Mouse (Mus musculus): ENCODE results near the gene Rbm17. TPM values are rescaled to one million over a fixed set of nuclear protein-coding genes. Genes with fewer than 3 reads are reported as not detected.
A peak's percentile ranks its signal among the peaks of the same experiment; 100 is the strongest.

Rbm17 gene
- total and polyA plus RNA-seq, 2 experiments: 19.5 to 73.6 TPM

- no peaks in the 10 kb centered on the region for H3K79me2 ChIP-seq (ENCODE audit: control insufficient read depth, insufficient read depth, low read length)
- DNase-seq (ENCODE audit: extremely low read depth, low read depth, low spot score): peak; percentile 51
- H3K36me3 ChIP-seq (ENCODE audit: control insufficient read depth, insufficient read depth, low read length): peaks cover 72% of the 10 kb centered on the region
- 0 out of 2 replicates have a peak overlapping the region, but pooled peaks have one; percentile 19 for H3K27ac ChIP-seq (replicated peaks; ENCODE audit: insufficient read depth, low read depth, low read length)
- TF ChIP-seq CTCF (IDR thresholded peaks at IDR 0.05; ENCODE audit: low read depth, low read length) (no peak), POLR2A (IDR thresholded peaks at IDR 0.05; ENCODE audit: extremely low read depth, insufficient read depth, low read length) (no peak)
- H3K27me3 ChIP-seq (ENCODE audit: control insufficient read depth, insufficient read depth, low read length): no peaks in the 10 kb centered on the region
- H3K4me3 ChIP-seq (ENCODE audit: insufficient read depth, low read depth, low read length): no peak overlapping the region
- WGBS: 67% methylated on average over 4 of the region's 4 CpGs
- peaks cover 2% of the 10 kb centered on the region; the same call in 1 of the 2 replicates for H3K4me1 ChIP-seq (ENCODE audit: control insufficient read depth, insufficient read depth, low read length)
- H3K9ac ChIP-seq (ENCODE audit: low read depth, low read length): no peak overlapping the region
These were observed 16.0 kb downstream of the Rbm17 start for GRCm38 (mm10) chr2:11587996-11588395.

- no peak for DNase-seq (ENCODE audit: extremely low read depth, low read depth, low spot score)
- Histone ChIP-seq H3K4me3 (ENCODE audit: insufficient read depth, low read depth, low read length) (no peak overlapping the region), H3K9ac (ENCODE audit: low read depth, low read length) (no peak overlapping the region), H3K27ac (replicated peaks; ENCODE audit: insufficient read depth, low read depth, low read length) (no peak overlapping the region), H3K36me3 (ENCODE audit: control insufficient read depth, insufficient read depth, low read length) (peaks cover 4% of the 10 kb centered on the region; the same call in 1 of the 2 replicates), H3K27me3 (ENCODE audit: control insufficient read depth, insufficient read depth, low read length) (no peaks in the 10 kb centered on the region), H3K4me1 (ENCODE audit: control insufficient read depth, insufficient read depth, low read length) (no peaks in the 10 kb centered on the region), H3K79me2 (ENCODE audit: control insufficient read depth, insufficient read depth, low read length) (no peaks in the 10 kb centered on the region)
- TF ChIP-seq CTCF (IDR thresholded peaks at IDR 0.05; ENCODE audit: low read depth, low read length) (no peak), POLR2A (IDR thresholded peaks at IDR 0.05; ENCODE audit: extremely low read depth, insufficient read depth, low read length) (no peak)
- WGBS: 93% methylated on average over 4 of the region's 4 CpGs
These were observed 24.6 kb downstream of the Rbm17 start for GRCm38 (mm10) chr2:11579399-11579798.

- H3K27me3 ChIP-seq (ENCODE audit: control insufficient read depth, insufficient read depth, low read length): no peaks in the 10 kb centered on the region
- H3K79me2 ChIP-seq (ENCODE audit: control insufficient read depth, insufficient read depth, low read length): no peaks in the 10 kb centered on the region
- no peak overlapping the region for H3K9ac ChIP-seq (ENCODE audit: low read depth, low read length)
- H3K4me1 ChIP-seq (ENCODE audit: control insufficient read depth, insufficient read depth, low read length): no peaks in the 10 kb centered on the region
- H3K4me3 ChIP-seq (ENCODE audit: insufficient read depth, low read depth, low read length): no peak overlapping the region
- 95% methylated on average over 6 of the region's 6 CpGs for WGBS
- DNase-seq (ENCODE audit: extremely low read depth, low read depth, low spot score): no peak
- H3K36me3 ChIP-seq (ENCODE audit: control insufficient read depth, insufficient read depth, low read length): no peaks in the 10 kb centered on the region
- H3K27ac ChIP-seq (replicated peaks; ENCODE audit: insufficient read depth, low read depth, low read length): no peak overlapping the region
- TF ChIP-seq CTCF (IDR thresholded peaks at IDR 0.05; ENCODE audit: low read depth, low read length) (no peak), POLR2A (IDR thresholded peaks at IDR 0.05; ENCODE audit: extremely low read depth, insufficient read depth, low read length) (no peak)
These were observed 25.8 kb downstream of the Rbm17 start for GRCm38 (mm10) chr2:11578187-11578586.

- DNase-seq (ENCODE audit: extremely low read depth, low read depth, low spot score): no peak
- H3K4me1 ChIP-seq (ENCODE audit: control insufficient read depth, insufficient read depth, low read length): no peaks in the 10 kb centered on the region
- no peak for TF ChIP-seq POLR2A (IDR thresholded peaks at IDR 0.05; ENCODE audit: extremely low read depth, insufficient read depth, low read length)
- no peak for TF ChIP-seq CTCF (IDR thresholded peaks at IDR 0.05; ENCODE audit: low read depth, low read length)
These were observed 30.3 kb downstream of the Rbm17 start for GRCm38 (mm10) chr2:11573684-11574083.

GRCm38 (mm10) chr2:11571004-11571535, 32.9 kb downstream of the Rbm17 start:
- Histone ChIP-seq H3K36me3 (ENCODE audit: control insufficient read depth, insufficient read depth, low read length) (no peaks in the 10 kb centered on the region), H3K27me3 (ENCODE audit: control insufficient read depth, insufficient read depth, low read length) (no peaks in the 10 kb centered on the region), H3K4me3 (ENCODE audit: insufficient read depth, low read depth, low read length) (no peak overlapping the region), H3K79me2 (ENCODE audit: control insufficient read depth, insufficient read depth, low read length) (no peaks in the 10 kb centered on the region), H3K4me1 (ENCODE audit: control insufficient read depth, insufficient read depth, low read length) (no peaks in the 10 kb centered on the region), H3K9ac (ENCODE audit: low read depth, low read length) (no peak overlapping the region), H3K27ac (replicated peaks; ENCODE audit: insufficient read depth, low read depth, low read length) (no peak overlapping the region)
- 67% methylated on average over 6 of the region's 6 CpGs for WGBS
- TF ChIP-seq POLR2A (IDR thresholded peaks at IDR 0.05; ENCODE audit: extremely low read depth, insufficient read depth, low read length) (no peak), CTCF (IDR thresholded peaks at IDR 0.05; ENCODE audit: low read depth, low read length) (no peak)
- DNase-seq (ENCODE audit: extremely low read depth, low read depth, low spot score): no peak

More at GRCm38 (mm10) chr2:11573684-11574083, 30.3 kb downstream of the Rbm17 start:
- Histone ChIP-seq H3K4me3 (ENCODE audit: insufficient read depth, low read depth, low read length) (no peak overlapping the region), H3K79me2 (ENCODE audit: control insufficient read depth, insufficient read depth, low read length) (no peaks in the 10 kb centered on the region), H3K27me3 (ENCODE audit: control insufficient read depth, insufficient read depth, low read length) (no peaks in the 10 kb centered on the region), H3K27ac (replicated peaks; ENCODE audit: insufficient read depth, low read depth, low read length) (no peak overlapping the region), H3K9ac (ENCODE audit: low read depth, low read length) (no peak overlapping the region), H3K36me3 (ENCODE audit: control insufficient read depth, insufficient read depth, low read length) (no peaks in the 10 kb centered on the region)
- WGBS: 100% methylated on average over 1 of the region's 1 CpGs

- WGBS: 91% methylated on average over 7 of the region's 7 CpGs
- Histone ChIP-seq H3K9ac (ENCODE audit: low read depth, low read length) (no peak overlapping the region), H3K4me1 (ENCODE audit: control insufficient read depth, insufficient read depth, low read length) (no peaks in the 10 kb centered on the region), H3K27me3 (ENCODE audit: control insufficient read depth, insufficient read depth, low read length) (no peaks in the 10 kb centered on the region), H3K36me3 (ENCODE audit: control insufficient read depth, insufficient read depth, low read length) (no peaks in the 10 kb centered on the region), H3K4me3 (ENCODE audit: insufficient read depth, low read depth, low read length) (no peak overlapping the region), H3K27ac (replicated peaks; ENCODE audit: insufficient read depth, low read depth, low read length) (no peak overlapping the region), H3K79me2 (ENCODE audit: control insufficient read depth, insufficient read depth, low read length) (no peaks in the 10 kb centered on the region)
- TF ChIP-seq CTCF (IDR thresholded peaks at IDR 0.05; ENCODE audit: low read depth, low read length) (no peak), POLR2A (IDR thresholded peaks at IDR 0.05; ENCODE audit: extremely low read depth, insufficient read depth, low read length) (no peak)
- DNase-seq (ENCODE audit: extremely low read depth, low read depth, low spot score): no peak
These were observed 35.5 kb downstream of the Rbm17 start for GRCm38 (mm10) chr2:11568471-11568870.
